Mouse (Mus musculus): ENCODE data around the gene Spata19. TPM values are rescaled to one million over a fixed set of nuclear protein-coding genes. Genes with fewer than 3 reads are reported as not detected.

Gene Spata19
- polyA plus RNA-seq, 1 experiment, result not detected

GRCm38 (mm10) chr9:27449780-27450422 is 53.3 kb downstream of the Spata19 start:
- no peaks in the 10 kb centered on the region for H3K27me3 ChIP-seq (ENCODE audit: control insufficient read depth, insufficient read depth, low read length)
- H3K4me3 ChIP-seq (ENCODE audit: low read depth, low read length), result no peak overlapping the region
- no peak overlapping the region for H3K27ac ChIP-seq (ENCODE audit: insufficient read depth, low read depth, low read length)
- H3K4me1 ChIP-seq (ENCODE audit: control insufficient read depth, insufficient read depth, insufficient read length, low read length), result no peaks in the 10 kb centered on the region
- WGBS, result 57% methylated on average over 9 of the region's 9 CpGs
- no peaks in the 10 kb centered on the region for H3K36me3 ChIP-seq (ENCODE audit: control insufficient read depth, insufficient read depth, low read length)
- TF ChIP-seq CTCF (IDR thresholded peaks at IDR 0.05; ENCODE audit: extremely low read depth, insufficient read length, insufficient replicate concordance, low read depth, low read length), result no peak
- no peak for TF ChIP-seq POLR2A (IDR thresholded peaks at IDR 0.05; ENCODE audit: low read depth, low read length)

Other genes starting within 250 kb of the Spata19 start
- gene Jam3, start 241.4 kb upstream of the Spata19 start, polyA plus RNA-seq (2012; rRNA removed), result 2.9 and 3.5 TPM in 2 replicates
- 1.5 and 2.6 TPM in 2 replicates for gene Igsf9b, start 97.6 kb upstream of the Spata19 start, polyA plus RNA-seq (2012; rRNA removed)